Mouse (Mus musculus) kidney, adult 2 months (tissue): ENCODE data around the gene Emid1.

Experiments
- CTCF ChIP-seq: fragments of 200-500 bp; conservative IDR thresholded peaks from 2 replicates; pipeline ENCODE4 v1.5.1; 2011; ENCODE audit warnings: low read depth, mild to moderate bottlenecking, control low read depth, low read length, moderate library complexity, mixed read lengths; ENCODE audit not compliant: insufficient read depth, insufficient read length
- POLR2A ChIP-seq: fragments of 200-500 bp; IDR thresholded peaks from one replicate; pipeline ENCODE4 v1.6.1; 2011; ENCODE audit warnings: low read depth, low read length, control low read depth

DNA sequence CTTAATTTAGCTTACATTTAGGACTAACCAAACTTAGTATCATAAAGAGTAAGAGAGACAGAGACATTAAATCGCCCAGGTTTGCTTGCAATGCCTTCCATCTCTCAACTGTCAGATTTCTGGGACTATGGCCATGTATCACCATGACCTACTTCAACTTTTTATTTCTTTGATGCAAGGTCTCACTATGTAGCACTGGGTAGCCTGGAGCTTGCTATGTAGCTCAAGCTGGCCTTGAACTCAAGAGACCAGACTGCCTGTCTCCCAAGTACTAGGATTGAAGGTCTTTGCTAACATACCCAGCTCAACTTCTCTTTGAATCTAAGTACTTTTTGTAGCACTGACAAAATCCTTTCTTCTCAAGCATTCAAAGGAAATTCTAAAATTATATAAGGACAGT, 62.9 kb downstream of the Emid1 start:
- TF ChIP-seq POLR2A (no peak), CTCF (no peak)
